Mouse (Mus musculus): Measurements from ENCODE around the gene Themis2.
A peak's percentile ranks its signal among the peaks of the same experiment; 100 is the strongest.

DNA sequence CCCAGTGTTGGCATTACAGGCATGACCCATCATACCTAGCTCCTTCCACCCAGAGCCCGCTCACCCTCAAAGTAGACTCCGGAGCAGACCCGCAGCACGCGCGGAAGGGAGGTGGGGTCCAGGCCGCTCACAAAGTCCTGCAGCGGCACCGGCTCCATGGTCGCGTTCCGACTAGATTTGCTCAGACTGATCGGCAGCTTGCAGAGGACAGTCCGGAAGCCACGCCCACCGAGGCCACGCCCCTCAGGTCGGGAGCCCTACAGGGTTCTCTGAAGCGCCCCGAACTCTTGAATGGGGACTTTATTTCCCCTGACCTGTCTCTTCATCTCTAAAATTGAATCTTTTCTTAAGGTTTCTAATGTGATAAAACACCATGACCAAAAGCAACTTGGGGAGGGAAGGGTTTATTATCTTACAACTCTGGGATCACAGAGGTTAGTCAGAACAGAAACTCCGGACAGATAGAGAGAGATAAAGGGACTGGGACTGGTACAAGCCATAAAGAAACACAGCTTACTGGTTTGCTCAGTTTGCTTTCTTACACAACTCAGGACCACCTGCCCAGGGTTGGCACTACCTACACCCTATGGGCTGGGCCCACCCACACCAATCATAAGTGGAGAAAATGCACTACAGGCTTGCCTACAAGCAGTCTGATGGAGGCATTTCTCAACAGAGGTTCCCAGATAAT is at the start of gene Themis2:
- TF ChIP-seq POLR2A (IDR thresholded peaks at IDR 0.05; ENCODE audit: control insufficient read depth, extremely low read depth, insufficient read depth, low read length, poor library complexity), result peak; percentile 40; the same call in 1 of the 2 replicates
- no peak; the same call in 1 of the 2 replicates for TF ChIP-seq CTCF (IDR thresholded peaks at IDR 0.05; ENCODE audit: borderline replicate concordance, control insufficient read depth, extremely low read depth, insufficient read depth, low read length, poor library complexity)
